Mouse (Mus musculus): ENCODE results near the gene Trmt10c.

Gene Trmt10c

GRCm38 (mm10) chr16:56038090-56038489 lies 471 bp upstream of the Trmt10c start:
- no peak for DNase-seq

GRCm38 (mm10) chr16:56036501-56036900 lies 1.1 kb downstream of the Trmt10c start:
- no peak for DNase-seq

GRCm38 (mm10) chr16:56034566-56034965 lies 3.1 kb downstream of the Trmt10c start:
- no peak for DNase-seq

GRCm38 (mm10) chr16:56029661-56030082 lies 7.9 kb downstream of the Trmt10c start, which contains the start of gene Pcnp:
TSS of gene Pcnp (minus strand) at chr16:56029739.
- DNase-seq = peak; percentile 98

GRCm38 (mm10) chr16:56028722-56029551 lies 8.7 kb downstream of the Trmt10c start:
- DNase-seq = no peak

- no peak for DNase-seq
Measured at GRCm38 (mm10) chr16:56027854-56028629, 9.6 kb downstream of the Trmt10c start.

- DNase-seq = no peak
Measured at GRCm38 (mm10) chr16:56019660-56020059, 18.0 kb downstream of the Trmt10c start.

GRCm38 (mm10) chr16:56014076-56014475 lies 23.5 kb downstream of the Trmt10c start:
- DNase-seq = no peak

- DNase-seq = no peak
Measured at GRCm38 (mm10) chr16:56012789-56013743, 24.6 kb downstream of the Trmt10c start.

GRCm38 (mm10) chr16:56008862-56009261 lies 28.8 kb downstream of the Trmt10c start:
- no peak for DNase-seq

- no peak for DNase-seq
Measured at GRCm38 (mm10) chr16:56006798-56007197, 30.8 kb downstream of the Trmt10c start.

- no peak for DNase-seq
Measured at GRCm38 (mm10) chr16:55994235-55994634, 43.4 kb downstream of the Trmt10c start.

- DNase-seq = no peak
Measured at GRCm38 (mm10) chr16:55990311-55990710, 47.3 kb downstream of the Trmt10c start.

- DNase-seq = no peak
Measured at GRCm38 (mm10) chr16:55986001-55986400, 51.6 kb downstream of the Trmt10c start.

All from layer of hippocampus, adult 9-11 months (tissue).